Mouse (Mus musculus) kidney, embryonic 14.5 days (tissue): ENCODE results near the gene Dnajb1. TPM values are rescaled to one million over a fixed set of nuclear protein-coding genes. Genes with fewer than 3 reads are reported as not detected.

ENCODE experiments used
- ATAC-seq: fragments of 200-750 bp; cut with Nextera tagmentation; 2 replicates; pipeline ENCODE4 v1.8.0; 2017; ENCODE audit warnings: moderate number of reproducible peaks, mild to moderate bottlenecking, moderate TSS enrichment, moderate library complexity; ENCODE audit not compliant: low FRiP score, low TSS enrichment
- H3K27ac ChIP-seq: fragments of 300-500 bp; sonication (generic); 2 replicates; pipeline ENCODE4 v1.5.1; 2014; ENCODE audit warnings: low read depth, mild to moderate bottlenecking, low read length, moderate library complexity, mixed read lengths
- H3K27me3 ChIP-seq: fragments of 300-500 bp; sonication (generic); 2 replicates; pipeline ENCODE4 v1.6.1; 2014; ENCODE audit warnings: mild to moderate bottlenecking, low read length; ENCODE audit not compliant: control insufficient read depth, insufficient read depth
- H3K36me3 ChIP-seq: fragments of 300-500 bp; sonication (generic); 2 replicates; pipeline ENCODE4 v1.6.1; 2014; ENCODE audit warnings: low read length, mixed read lengths; ENCODE audit not compliant: control insufficient read depth, insufficient read depth
- H3K4me1 ChIP-seq: fragments of 300-500 bp; sonication (generic); 2 replicates; pipeline ENCODE4 v1.6.1; 2014; ENCODE audit warnings: low read length, mixed read lengths; ENCODE audit not compliant: control insufficient read depth, insufficient read depth
- H3K4me2 ChIP-seq: fragments of 300-500 bp; sonication (generic); replicated peaks from 2 replicates; pipeline ENCODE4 v1.6.1; 2014; ENCODE audit warnings: low read depth, mild to moderate bottlenecking, low read length
- H3K4me3 ChIP-seq: fragments of 300-500 bp; sonication (generic); 2 replicates; pipeline ENCODE4 v1.5.1; 2014; ENCODE audit warnings: mild to moderate bottlenecking, low read length
- H3K9ac ChIP-seq: fragments of 300-500 bp; sonication (generic); 2 replicates; pipeline ENCODE4 v1.6.1; 2014; ENCODE audit warnings: low read depth, mild to moderate bottlenecking, low read length, moderate library complexity
- H3K9me3 ChIP-seq: fragments of 300-500 bp; sonication (generic); 2 replicates; pipeline ENCODE4 v1.6.1; 2016; ENCODE audit warnings: low read length; ENCODE audit not compliant: control insufficient read depth
- WGBS: fragments of 180-500 bp; shearing (Covaris S2); extraction: QIAGEN DNeasy Blood & Tissue Kit; methylation state at CpG from one replicate; pipeline ENCODE4 v1.1.7; 2014; 5-methylcytosine and 5-hydroxymethylcytosine counted together
- polyA plus RNA-seq: library from polyadenylated mRNA; unstranded; fragments of >200 nt; fragmentation: Nextera tagmentation; extraction: Ambion mirVana; gene quantifications from 2 replicates; pipeline ENCODE4 v1.2.1, GENCODE M21; 2014

Dnajb1 gene
- polyA plus RNA-seq, 1 experiment from 2014 or later: 48.9 TPM

GRCm38 (mm10) chr8:83616625-83617024, 8.6 kb downstream of the Dnajb1 start:
- Histone ChIP-seq H3K9me3 (no peaks in the 10 kb centered on the region), H3K27me3 (no peaks in the 10 kb centered on the region), H3K9ac (no peak overlapping the region), H3K4me3 (no peak overlapping the region), H3K36me3 (peaks cover 22% of the 10 kb centered on the region), H3K27ac (no peak overlapping the region), H3K4me2 (no peak overlapping the region), H3K4me1 (no peaks in the 10 kb centered on the region)
- ATAC-seq: no peak

GRCm38 (mm10) chr8:83617111-83617510, 9.1 kb downstream of the Dnajb1 start:
- Histone ChIP-seq H3K36me3 (peaks cover 17% of the 10 kb centered on the region), H3K27ac (no peak overlapping the region), H3K9ac (no peak overlapping the region), H3K4me2 (no peak overlapping the region), H3K4me3 (no peak overlapping the region), H3K9me3 (no peaks in the 10 kb centered on the region), H3K27me3 (no peaks in the 10 kb centered on the region), H3K4me1 (no peaks in the 10 kb centered on the region)
- no peak for ATAC-seq
- WGBS: 70% methylated on average over 2 of the region's 2 CpGs

GRCm38 (mm10) chr8:83618566-83618965, 10.6 kb downstream of the Dnajb1 start:
- H3K9me3 ChIP-seq: no peaks in the 10 kb centered on the region
- no peak overlapping the region for H3K9ac ChIP-seq
- H3K4me1 ChIP-seq: no peaks in the 10 kb centered on the region
- H3K27ac ChIP-seq: no peak overlapping the region
- no peak for ATAC-seq
- WGBS: 91% methylated on average over 2 of the region's 2 CpGs
- no peak overlapping the region for H3K4me3 ChIP-seq
- no peaks in the 10 kb centered on the region for H3K27me3 ChIP-seq
- H3K36me3 ChIP-seq: peaks cover 5% of the 10 kb centered on the region; the same call in 1 of the 2 replicates
- no peak overlapping the region for H3K4me2 ChIP-seq

GRCm38 (mm10) chr8:83619568-83620285, 11.7 kb downstream of the Dnajb1 start:
- Histone ChIP-seq H3K9ac (no peak overlapping the region), H3K27me3 (no peaks in the 10 kb centered on the region), H3K4me2 (no peak overlapping the region), H3K36me3 (no peaks in the 10 kb centered on the region), H3K27ac (no peak overlapping the region), H3K4me1 (no peaks in the 10 kb centered on the region), H3K4me3 (no peak overlapping the region), H3K9me3 (no peaks in the 10 kb centered on the region)
- no peak for ATAC-seq
- 83% methylated on average over 9 of the region's 9 CpGs for WGBS

- Histone ChIP-seq H3K4me1 (no peaks in the 10 kb centered on the region), H3K36me3 (no peaks in the 10 kb centered on the region), H3K9ac (peak overlapping the region; percentile 51), H3K4me2 (peak overlapping the region; percentile 75), H3K27ac (no peak overlapping the region), H3K27me3 (no peaks in the 10 kb centered on the region), H3K4me3 (peak overlapping the region; percentile 35), H3K9me3 (no peaks in the 10 kb centered on the region)
- ATAC-seq: peak; percentile 33; the same call in 1 of the 2 replicates
- WGBS: 57% methylated on average over 15 of the region's 15 CpGs
Measured at GRCm38 (mm10) chr8:83621691-83622388, 13.8 kb downstream of the Dnajb1 start.

GRCm38 (mm10) chr8:83622389-83622989, 14.5 kb downstream of the Dnajb1 start:
- H3K4me1 ChIP-seq: no peaks in the 10 kb centered on the region
- no peak overlapping the region for H3K27ac ChIP-seq
- no peaks in the 10 kb centered on the region for H3K9me3 ChIP-seq
- WGBS: 12% methylated on average over 23 of the region's 23 CpGs
- H3K27me3 ChIP-seq: no peaks in the 10 kb centered on the region
- H3K36me3 ChIP-seq: no peaks in the 10 kb centered on the region
- H3K9ac ChIP-seq: peak overlapping the region; percentile 51
- ATAC-seq: peak; percentile 94
- peak overlapping the region; percentile 75 for H3K4me2 ChIP-seq
- H3K4me3 ChIP-seq: peak overlapping the region; percentile 35

GRCm38 (mm10) chr8:83623549-83623948, 15.6 kb downstream of the Dnajb1 start:
- H3K9ac ChIP-seq: no peak overlapping the region
- H3K36me3 ChIP-seq: no peaks in the 10 kb centered on the region
- no peak for ATAC-seq
- H3K4me2 ChIP-seq: no peak overlapping the region
- H3K9me3 ChIP-seq: no peaks in the 10 kb centered on the region
- no peaks in the 10 kb centered on the region for H3K4me1 ChIP-seq
- no peaks in the 10 kb centered on the region for H3K27me3 ChIP-seq
- H3K4me3 ChIP-seq: no peak overlapping the region
- 91% methylated on average over 7 of the region's 7 CpGs for WGBS
- no peak overlapping the region for H3K27ac ChIP-seq

- Histone ChIP-seq H3K9me3 (no peaks in the 10 kb centered on the region), H3K9ac (no peak overlapping the region), H3K36me3 (no peaks in the 10 kb centered on the region), H3K27me3 (no peaks in the 10 kb centered on the region), H3K4me1 (no peaks in the 10 kb centered on the region), H3K27ac (no peak overlapping the region), H3K4me2 (no peak overlapping the region), H3K4me3 (no peak overlapping the region)
- ATAC-seq: 0 out of 2 replicates have a peak, but pooled peaks have one; percentile 14
- 38% methylated on average over 3 of the region's 3 CpGs for WGBS
Measured at GRCm38 (mm10) chr8:83624739-83625138, 16.7 kb downstream of the Dnajb1 start.
